Mouse (Mus musculus) mouse embryonic stem cell (cell line): ENCODE data around the gene Cracr2b.

Source experiments
- in situ Hi-C, 2 experiments: fragments of 300-500 bp; cut with MboI; formaldehyde crosslinking; loops; 1 replicate in 1 of 2; 3 replicates in 1 of 2; pipeline ENCODE4 v1.14.3; 2019 to 2020; ENCODE audit warnings: low sequenced_read_pairs in 2 of 2, low pct_unique_long_range_greater_than_20kb in 1 of 2, mixed read lengths in 1 of 2; ENCODE audit not compliant: unreplicated experiment in 1 of 2

Cracr2b gene

GRCm38 (mm10) chr7:141464603-141465201 lies 3.8 kb downstream of the Cracr2b start:
- in situ Hi-C loops: loop anchor here in 1 of 2 experiments (25.0 kb wide), 1 partner anchor 1527 kb away; the partner anchor contains the start of gene Utf1

DNA sequence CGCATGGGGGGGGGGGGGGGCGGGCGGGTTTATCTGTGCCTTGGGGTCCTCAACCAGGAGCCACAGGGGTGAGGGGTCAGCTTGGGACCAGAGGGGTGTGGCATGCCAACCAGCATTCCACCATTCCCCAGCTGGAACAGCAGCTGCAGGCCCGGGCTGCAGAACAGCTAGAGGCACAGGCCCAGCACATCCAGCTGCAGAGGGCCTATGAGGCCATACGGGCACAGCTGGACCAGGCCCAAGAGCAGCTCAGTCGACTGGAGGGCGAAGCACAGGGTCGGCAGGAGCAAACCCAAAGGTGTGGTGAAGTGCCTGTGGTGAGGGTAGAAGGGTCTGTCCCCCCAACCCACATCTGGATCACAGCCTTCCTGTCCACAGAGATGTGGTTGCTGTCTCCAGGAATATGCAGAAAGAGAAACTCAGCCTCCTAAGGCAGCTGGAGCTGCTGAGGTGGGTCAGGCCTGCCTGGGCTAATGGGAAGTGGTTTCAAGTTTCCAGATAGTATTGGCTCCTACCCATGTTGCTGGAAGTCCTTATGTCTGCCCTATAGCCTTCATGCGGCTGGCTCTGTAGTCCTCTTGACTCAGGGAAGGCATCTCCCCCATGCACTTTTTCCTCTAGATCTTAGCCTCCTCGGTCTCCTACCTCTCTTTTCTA lies 4.6 kb downstream of the Cracr2b start:
- in situ Hi-C loops: loop anchor here in 1 of 2 experiments (25.0 kb wide), 1 partner anchor 1528 kb away; the partner anchor contains the start of gene Utf1

- in situ Hi-C loops: loop anchor here in 1 of 2 experiments (25.0 kb wide), 1 partner anchor 1529 kb away; the partner anchor contains the start of gene Utf1
Measured at GRCm38 (mm10) chr7:141466045-141466394, 5.1 kb downstream of the Cracr2b start.

GRCm38 (mm10) chr7:141466607-141467148 lies 5.8 kb downstream of the Cracr2b start:
- in situ Hi-C loops: loop anchor here in 1 of 2 experiments (25.0 kb wide), 1 partner anchor 1529 kb away; the partner anchor contains the start of gene Utf1

GRCm38 (mm10) chr7:141467230-141468030 lies 6.5 kb downstream of the Cracr2b start, which contains the start of gene Cd151:
Cd151 (plus strand) TSS chr7:141467392.
- in situ Hi-C loops: loop anchor here in 1 of 2 experiments (25.0 kb wide), 1 partner anchor 1530 kb away; the partner anchor contains the start of gene Utf1

GRCm38 (mm10) chr7:141468164-141468521 lies 7.2 kb downstream of the Cracr2b start:
- in situ Hi-C loops: loop anchor here in 1 of 2 experiments (25.0 kb wide), 1 partner anchor 1531 kb away; the partner anchor contains the start of gene Utf1

GRCm38 (mm10) chr7:141468522-141469211 lies 7.8 kb downstream of the Cracr2b start:
- in situ Hi-C loops: loop anchor here in 1 of 2 experiments (25.0 kb wide), 1 partner anchor 1531 kb away; the partner anchor contains the start of gene Utf1

DNA sequence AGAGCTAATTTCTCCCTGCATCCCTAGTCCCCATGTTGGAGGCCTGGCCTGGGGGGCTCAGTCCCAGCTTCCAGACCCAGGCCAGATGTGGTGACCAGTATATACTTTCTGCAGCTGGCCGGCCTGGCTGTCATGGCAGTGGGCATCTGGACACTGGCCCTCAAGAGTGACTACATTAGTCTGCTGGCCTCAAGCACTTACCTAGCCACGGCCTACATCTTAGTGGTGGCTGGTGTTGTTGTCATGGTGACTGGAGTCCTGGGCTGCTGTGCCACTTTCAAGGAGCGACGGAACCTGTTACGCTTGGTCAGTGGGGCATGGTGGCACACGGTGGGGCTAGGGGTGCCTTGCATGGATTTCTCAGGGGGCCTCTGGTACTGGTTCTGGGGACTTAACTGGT lies 8.5 kb downstream of the Cracr2b start:
- in situ Hi-C loops: loop anchor here in 1 of 2 experiments (25.0 kb wide), 1 partner anchor 1532 kb away; the partner anchor contains the start of gene Utf1

DNA sequence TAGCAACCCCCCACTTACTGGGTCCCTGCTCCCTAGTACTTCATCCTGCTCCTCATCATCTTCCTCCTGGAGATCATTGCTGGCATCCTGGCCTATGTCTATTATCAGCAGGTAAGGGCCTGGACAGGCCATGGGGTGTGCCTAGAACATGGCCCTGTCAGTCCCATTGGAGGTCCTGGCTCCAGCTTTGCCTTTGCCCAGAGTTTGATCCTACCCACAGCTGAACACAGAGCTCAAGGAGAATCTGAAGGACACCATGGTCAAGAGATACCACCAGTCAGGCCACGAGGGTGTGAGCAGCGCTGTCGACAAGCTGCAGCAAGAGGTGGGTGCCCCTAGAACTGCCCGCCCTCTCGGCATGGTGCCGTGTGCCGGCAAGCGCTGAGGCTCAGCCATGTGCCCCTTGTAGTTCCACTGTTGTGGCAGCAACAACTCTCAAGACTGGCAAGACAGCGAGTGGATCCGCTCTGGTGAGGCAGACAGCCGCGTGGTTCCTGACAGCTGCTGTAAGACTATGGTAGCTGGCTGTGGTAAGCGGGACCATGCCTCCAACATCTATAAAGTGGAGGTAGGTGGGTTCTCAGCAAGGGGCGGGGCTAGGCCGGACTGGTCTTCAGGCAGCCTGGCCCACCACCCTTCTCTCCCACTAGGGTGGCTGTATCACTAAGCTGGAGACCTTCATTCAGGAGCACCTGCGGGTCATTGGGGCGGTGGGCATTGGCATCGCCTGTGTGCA lies 9.2 kb downstream of the Cracr2b start:
- in situ Hi-C loops: loop anchor here in 1 of 2 experiments (25.0 kb wide), 1 partner anchor 1533 kb away; the partner anchor contains the start of gene Utf1

- in situ Hi-C loops: loop anchor here in 1 of 2 experiments (25.0 kb wide), 1 partner anchor 1533 kb away; the partner anchor contains the start of gene Utf1
Measured at GRCm38 (mm10) chr7:141470637-141470944, 9.7 kb downstream of the Cracr2b start.

- in situ Hi-C loops: loop anchor here in 1 of 2 experiments (25.0 kb wide), 1 partner anchor 1534 kb away; the partner anchor contains the start of gene Utf1
Measured at GRCm38 (mm10) chr7:141471236-141471635, 10.3 kb downstream of the Cracr2b start.

DNA sequence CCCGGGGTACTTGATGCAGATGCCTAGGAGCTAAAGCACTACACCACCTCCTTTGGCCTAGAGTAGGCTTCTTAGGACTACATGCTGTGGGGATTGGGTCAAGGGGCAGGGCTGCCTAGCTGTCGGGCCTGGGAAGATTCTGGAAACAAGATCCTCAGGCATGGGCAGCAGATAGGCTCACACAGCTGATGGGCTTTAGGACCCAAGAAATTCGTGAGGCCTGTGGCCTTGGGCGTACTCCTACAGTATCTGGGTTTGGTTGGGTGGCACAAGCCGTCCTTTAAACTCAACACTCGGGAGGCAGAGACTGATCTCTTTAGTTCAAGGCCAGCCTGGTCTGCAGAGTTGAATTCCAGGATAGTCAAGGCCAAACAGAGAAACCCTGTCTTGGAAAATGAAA lies 11.3 kb downstream of the Cracr2b start:
- in situ Hi-C loops: loop anchor here in 1 of 2 experiments (25.0 kb wide), 1 partner anchor 1535 kb away; the partner anchor contains the start of gene Utf1

- in situ Hi-C loops: loop anchor here in 1 of 2 experiments (25.0 kb wide), 1 partner anchor 1535 kb away; the partner anchor contains the start of gene Utf1
Measured at GRCm38 (mm10) chr7:141472763-141473162, 11.9 kb downstream of the Cracr2b start.

DNA sequence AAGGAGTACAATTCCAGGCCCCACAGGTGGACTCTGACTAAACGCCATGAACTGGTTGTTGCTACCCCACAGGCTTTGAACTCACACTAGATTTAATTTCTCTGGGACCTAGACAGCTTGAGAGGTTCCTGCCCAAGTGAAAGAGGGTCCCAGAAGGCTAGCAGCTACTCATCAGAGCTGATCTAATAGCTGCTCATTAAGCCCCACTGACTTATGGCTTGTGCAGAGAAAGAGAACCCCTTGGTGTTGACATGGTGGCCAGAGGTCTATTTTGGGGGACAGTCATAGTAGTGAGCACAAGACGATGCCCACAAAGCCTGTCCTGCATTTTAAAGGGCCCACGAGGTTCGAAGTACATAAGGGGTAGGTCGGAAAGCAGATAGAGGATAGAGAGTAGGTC lies 13.3 kb downstream of the Cracr2b start:
- in situ Hi-C loops: loop anchor here in 1 of 2 experiments (25.0 kb wide), 1 partner anchor 1537 kb away; the partner anchor contains the start of gene Utf1

- in situ Hi-C loops: no loop called here
Measured at GRCm38 (mm10) chr7:141475011-141475804, 14.3 kb downstream of the Cracr2b start, which contains the start of the genes Polr2l and Tspan4. Polr2l (minus strand) TSS chr7:141475132. Tspan4 (plus strand) TSS chr7:141475240.

DNA sequence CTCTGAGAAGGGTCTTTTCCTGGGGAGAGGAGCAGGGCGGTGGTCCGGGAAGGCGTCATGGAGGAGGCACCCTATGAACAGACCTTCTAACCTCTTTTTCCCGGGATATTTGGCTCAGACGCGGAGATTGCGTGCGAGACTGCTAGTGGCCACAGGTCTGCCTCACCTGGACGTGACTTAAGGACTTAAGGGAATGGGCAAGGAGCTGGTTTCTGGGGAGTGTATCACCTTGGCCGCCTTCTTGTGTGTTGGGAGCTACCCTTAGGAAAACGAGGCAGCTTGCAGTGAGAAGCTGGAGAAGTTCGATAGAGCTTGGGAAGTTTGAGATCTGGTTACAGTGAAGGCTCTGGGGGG lies 14.9 kb downstream of the Cracr2b start:
- in situ Hi-C loops: no loop called here
